Mouse (Mus musculus) lung, embryonic 14.5 days (tissue): ENCODE measurements at regions not wholly inside any gene's neighbourhood (a gene's known extent, or its start where the extent isn't known, plus 50 kb on each side); places are given as distances from the start of the nearest gene placed in this dataset.

Experiments used
- ATAC-seq: fragments of 200-750 bp; cut with Nextera tagmentation; 2 replicates; pipeline ENCODE4 v1.8.0; 2017; ENCODE audit warnings: mild to moderate bottlenecking, moderate TSS enrichment, moderate library complexity; ENCODE audit not compliant: insufficient read depth
- DNase-seq: peaks from one replicate; pipeline ENCODE4 v3.0.0-alpha.2; 2015
- H3K27ac ChIP-seq: fragments of 300-500 bp; sonication (generic); 2 replicates; pipeline ENCODE4 v1.5.1; 2014; ENCODE audit warnings: low read depth, mild to moderate bottlenecking, moderate library complexity
- H3K27me3 ChIP-seq: fragments of 300-500 bp; sonication (generic); 2 replicates; pipeline ENCODE4 v1.6.1; 2014; ENCODE audit warnings: low read length, control low read depth; ENCODE audit not compliant: insufficient read depth
- H3K36me3 ChIP-seq: fragments of 300-500 bp; sonication (generic); 2 replicates; pipeline ENCODE4 v1.6.1; 2014; ENCODE audit warnings: control low read depth; ENCODE audit not compliant: insufficient read depth
- H3K4me1 ChIP-seq: fragments of 300-500 bp; sonication (generic); 2 replicates; pipeline ENCODE4 v1.6.1; 2014; ENCODE audit warnings: antibody characterized with exemption, control low read depth; ENCODE audit not compliant: insufficient read depth
- H3K4me2 ChIP-seq: fragments of 300-500 bp; sonication (generic); 2 replicates; pipeline ENCODE4 v1.6.1; 2014; ENCODE audit warnings: mild to moderate bottlenecking
- H3K4me3 ChIP-seq: fragments of 300-500 bp; sonication (generic); 2 replicates; pipeline ENCODE4 v1.5.1; 2014; ENCODE audit warnings: low read depth, low read length
- H3K9ac ChIP-seq: fragments of 300-500 bp; sonication (generic); 2 replicates; pipeline ENCODE4 v1.6.1; 2014
- H3K9me3 ChIP-seq: fragments of 300-500 bp; sonication (generic); 2 replicates; pipeline ENCODE4 v1.6.1; 2016; ENCODE audit warnings: low read depth, low read length, control low read depth
- CTCF ChIP-seq: IDR thresholded peaks from 2 replicates; pipeline ENCODE4 v1.5.1; 2016; ENCODE audit warnings: antibody characterized with exemption, low read depth
- WGBS: fragments of 180-500 bp; shearing (Covaris S2); extraction: QIAGEN DNeasy Blood & Tissue Kit; methylation state at CpG from one replicate; pipeline ENCODE4 v1.1.7; 2014; 5-methylcytosine and 5-hydroxymethylcytosine counted together

- H3K36me3 ChIP-seq = no peaks in the 10 kb centered on the region
- no peak overlapping the region for H3K4me3 ChIP-seq
- no peaks in the 10 kb centered on the region for H3K4me1 ChIP-seq
- H3K9me3 ChIP-seq = no peaks in the 10 kb centered on the region
- no peak for TF ChIP-seq CTCF
- H3K27ac ChIP-seq = no peak overlapping the region
- no peak overlapping the region for H3K4me2 ChIP-seq
- no peaks in the 10 kb centered on the region for H3K27me3 ChIP-seq
- 40% methylated on average over 5 of the region's 5 CpGs for WGBS
- DNase-seq = no peak
- no peak overlapping the region for H3K9ac ChIP-seq
- ATAC-seq = no peak
Observed at GRCm38 (mm10) chr13:45213116-45213834, 134.8 kb downstream of the Gm9817 start.

GRCm38 (mm10) chr13:45218251-45218650 is 139.8 kb downstream of the Gm9817 start:
- Histone ChIP-seq H3K9me3 (no peaks in the 10 kb centered on the region), H3K27ac (no peak overlapping the region), H3K4me1 (no peaks in the 10 kb centered on the region), H3K27me3 (no peaks in the 10 kb centered on the region), H3K4me3 (no peak overlapping the region), H3K4me2 (no peak overlapping the region), H3K9ac (no peak overlapping the region), H3K36me3 (no peaks in the 10 kb centered on the region)
- no peak for TF ChIP-seq CTCF
- WGBS = 84% methylated on average over 4 of the region's 4 CpGs
- no peak for ATAC-seq
- no peak for DNase-seq

- Histone ChIP-seq H3K9ac (no peak overlapping the region), H3K27me3 (no peaks in the 10 kb centered on the region), H3K4me1 (no peaks in the 10 kb centered on the region), H3K9me3 (no peaks in the 10 kb centered on the region), H3K27ac (no peak overlapping the region), H3K36me3 (no peaks in the 10 kb centered on the region), H3K4me2 (no peak overlapping the region), H3K4me3 (no peak overlapping the region)
- TF ChIP-seq CTCF = no peak
- DNase-seq (no peak), ATAC-seq (no peak)
- WGBS = 57% methylated on average over 3 of the region's 3 CpGs
Observed at GRCm38 (mm10) chr13:45219671-45220070, 141.2 kb downstream of the Gm9817 start.

- H3K9ac ChIP-seq = no peak overlapping the region
- 71% methylated on average over 2 of the region's 2 CpGs for WGBS
Observed at GRCm38 (mm10) chr13:45230804-45231203, 152.3 kb downstream of the Gm9817 start.

GRCm38 (mm10) chr13:45235236-45235635 is 154.3 kb upstream of the Mylip start:
- no peaks in the 10 kb centered on the region for H3K9me3 ChIP-seq
- H3K36me3 ChIP-seq = no peaks in the 10 kb centered on the region
- no peak overlapping the region for H3K9ac ChIP-seq
- H3K4me2 ChIP-seq = no peak overlapping the region
- no peaks in the 10 kb centered on the region for H3K27me3 ChIP-seq
- no peak for ATAC-seq
- DNase-seq = no peak
- WGBS = 60% methylated on average over 5 of the region's 5 CpGs
- H3K27ac ChIP-seq = no peak overlapping the region
- no peak for TF ChIP-seq CTCF
- no peaks in the 10 kb centered on the region for H3K4me1 ChIP-seq
- no peak overlapping the region for H3K4me3 ChIP-seq

More at GRCm38 (mm10) chr13:45230804-45231203, 152.3 kb downstream of the Gm9817 start:
- Histone ChIP-seq H3K4me3 (no peak overlapping the region), H3K27me3 (no peaks in the 10 kb centered on the region), H3K4me2 (no peak overlapping the region), H3K36me3 (no peaks in the 10 kb centered on the region), H3K4me1 (no peaks in the 10 kb centered on the region), H3K27ac (no peak overlapping the region), H3K9me3 (no peaks in the 10 kb centered on the region)
- TF ChIP-seq CTCF = no peak
- ATAC-seq (no peak), DNase-seq (no peak)

- no peak for TF ChIP-seq CTCF
- Histone ChIP-seq H3K27ac (no peak overlapping the region), H3K9ac (no peak overlapping the region), H3K27me3 (no peaks in the 10 kb centered on the region), H3K36me3 (no peaks in the 10 kb centered on the region), H3K4me1 (no peaks in the 10 kb centered on the region), H3K4me3 (no peak overlapping the region), H3K4me2 (no peak overlapping the region), H3K9me3 (no peaks in the 10 kb centered on the region)
- WGBS = 65% methylated on average over 7 of the region's 7 CpGs
- ATAC-seq = no peak
- DNase-seq = no peak
Observed at GRCm38 (mm10) chr13:45238258-45238657, 151.3 kb upstream of the Mylip start.

- H3K9me3 ChIP-seq = no peaks in the 10 kb centered on the region
- no peak overlapping the region for H3K27ac ChIP-seq
- H3K9ac ChIP-seq = no peak overlapping the region
- no peak overlapping the region for H3K4me2 ChIP-seq
- ATAC-seq (no peak), DNase-seq (no peak)
- H3K36me3 ChIP-seq = no peaks in the 10 kb centered on the region
- H3K27me3 ChIP-seq = no peaks in the 10 kb centered on the region
- H3K4me1 ChIP-seq = no peaks in the 10 kb centered on the region
- 63% methylated on average over 9 of the region's 9 CpGs for WGBS
- no peak overlapping the region for H3K4me3 ChIP-seq
- TF ChIP-seq CTCF = no peak
Observed at GRCm38 (mm10) chr13:45239153-45239552, 150.4 kb upstream of the Mylip start.
